Mouse (Mus musculus) layer of hippocampus, adult 2 months (tissue): ENCODE measurements around the gene Klk4. TPM values are rescaled to one million over a fixed set of nuclear protein-coding genes. Genes with fewer than 3 reads are reported as not detected.

Source experiments
- DNase-seq, 2 experiments: peaks; one replicate each; pipeline ENCODE4 v3.0.0; 2022; ENCODE audit warnings: low spot score in 2 of 2
- H3K27ac ChIP-seq: fragments of 200-600 bp; 2 replicates; pipeline ENCODE4 v1.8.1; 2022
- H3K4me3 ChIP-seq: fragments of 200-600 bp; 2 replicates; pipeline ENCODE4 v1.8.1; 2022; ENCODE audit warnings: mild to moderate bottlenecking
- CTCF ChIP-seq: fragments of 200-600 bp; conservative IDR thresholded peaks from 2 replicates; pipeline ENCODE4 v1.8.1; 2022; ENCODE audit warnings: antibody characterized with exemption, mild to moderate bottlenecking, moderate library complexity
- total RNA-seq, 2 experiments: library from RNA; stranded (reverse); gene quantifications; 2 replicates each; pipeline ENCODE4 v1.2.3; 2021

Gene Klk4
- total RNA-seq, 2 experiments from 2014 or later = not detected

GRCm38 (mm10) chr7:43882811-43883210 is 1.9 kb downstream of the Klk4 start:
- no peak overlapping the region for H3K27ac ChIP-seq
- DNase-seq = no peak
- no peak overlapping the region for H3K4me3 ChIP-seq
- no peak for TF ChIP-seq CTCF

GRCm38 (mm10) chr7:43883547-43883946 is 2.6 kb downstream of the Klk4 start:
- H3K27ac ChIP-seq = no peak overlapping the region
- H3K4me3 ChIP-seq = peak overlapping the region; percentile 30
- peak; percentile 90 for TF ChIP-seq CTCF
- DNase-seq = peak; percentile 29 to 56

- DNase-seq = no peak
- Histone ChIP-seq H3K27ac (no peak overlapping the region), H3K4me3 (no peak overlapping the region)
- no peak for TF ChIP-seq CTCF
Observed at GRCm38 (mm10) chr7:43891365-43891764, 10.4 kb downstream of the Klk4 start.

GRCm38 (mm10) chr7:43891788-43892187 is 10.8 kb downstream of the Klk4 start:
- Histone ChIP-seq H3K27ac (no peak overlapping the region), H3K4me3 (no peak overlapping the region)
- no peak for TF ChIP-seq CTCF
- no peak for DNase-seq

GRCm38 (mm10) chr7:43894836-43895235 is 13.9 kb downstream of the Klk4 start:
- no peak overlapping the region for H3K4me3 ChIP-seq
- H3K27ac ChIP-seq = no peak overlapping the region
- peak; percentile 92 for TF ChIP-seq CTCF
- peak; percentile 87 to 93 for DNase-seq

GRCm38 (mm10) chr7:43914821-43915220 is 33.9 kb downstream of the Klk4 start:
- TF ChIP-seq CTCF = no peak
- DNase-seq = no peak
- Histone ChIP-seq H3K4me3 (no peak overlapping the region), H3K27ac (no peak overlapping the region)

GRCm38 (mm10) chr7:43918426-43918825 is 37.5 kb downstream of the Klk4 start:
- H3K4me3 ChIP-seq = no peak overlapping the region
- TF ChIP-seq CTCF = no peak
- no peak for DNase-seq
- no peak overlapping the region for H3K27ac ChIP-seq

GRCm38 (mm10) chr7:43918871-43919270 is 37.9 kb downstream of the Klk4 start:
- Histone ChIP-seq H3K4me3 (no peak overlapping the region), H3K27ac (no peak overlapping the region)
- DNase-seq = no peak
- no peak for TF ChIP-seq CTCF

- no peak overlapping the region for H3K27ac ChIP-seq
- DNase-seq = peak; percentile 72 to 83
- no peak overlapping the region for H3K4me3 ChIP-seq
- TF ChIP-seq CTCF = peak; percentile 87
Observed at GRCm38 (mm10) chr7:43919559-43920451, 38.8 kb downstream of the Klk4 start.

- TF ChIP-seq CTCF = no peak
- H3K4me3 ChIP-seq = no peak overlapping the region
- no peak for DNase-seq
- H3K27ac ChIP-seq = no peak overlapping the region
Observed at GRCm38 (mm10) chr7:43920582-43920981, 39.6 kb downstream of the Klk4 start.

- no peak for TF ChIP-seq CTCF
- no peak for DNase-seq
- H3K27ac ChIP-seq = no peak overlapping the region
- H3K4me3 ChIP-seq = no peak overlapping the region
Observed at GRCm38 (mm10) chr7:43921087-43921486, 40.1 kb downstream of the Klk4 start.

GRCm38 (mm10) chr7:43921941-43922340 is 41.0 kb downstream of the Klk4 start:
- DNase-seq = no peak
- TF ChIP-seq CTCF = no peak
- Histone ChIP-seq H3K4me3 (no peak overlapping the region), H3K27ac (no peak overlapping the region)

GRCm38 (mm10) chr7:43925985-43926384 is 45.0 kb downstream of the Klk4 start:
- Histone ChIP-seq H3K27ac (no peak overlapping the region), H3K4me3 (no peak overlapping the region)
- TF ChIP-seq CTCF = peak; percentile 64
- DNase-seq = no peak

GRCm38 (mm10) chr7:43928521-43928920 is 47.6 kb downstream of the Klk4 start:
- Histone ChIP-seq H3K4me3 (no peak overlapping the region), H3K27ac (no peak overlapping the region)
- peak in 1 of 2 experiments; percentile 22 for DNase-seq
- peak; percentile 70 for TF ChIP-seq CTCF
